In genomic region chr15:93744191-93744945, GRCm38 (mm10) we compare ENCODE assay signal across 12 mouse cellular contexts.
DNase-seq lines count a peak whose midpoint lies in the region; ATAC-seq and TF ChIP-seq lines count a peak whose summit lies in the region.
"Had no signal": no experiment of that assay in that cellular context is flagged by ENCODE, and none has a peak within 500 bp of the region (broad histone marks: within the 10 kb centered on the region; RNA-seq: fewer than 3 reads in every experiment).

No protein-coding gene starts in this region.

- WGBS in kidney, embryonic 14.5 days = 43% methylated on average over 12 of the region's 12 CpGs
- 46% methylated on average over 12 of the region's 12 CpGs for WGBS in embryonic facial prominence, embryonic 10.5 days
- 28% methylated on average over 12 of the region's 12 CpGs for whole genome bisulfite sequencing in liver, postnatal 0 days (ENCODE audit: insufficient replicate concordance)

- ATAC-seq in kidney, embryonic 14.5 days (ENCODE audit: low FRiP score, low TSS enrichment) = 0 out of 2 replicates have a peak, but pooled peaks have one; percentile 32
- peak; percentile 27; the same call in 1 of the 2 replicates for ATAC-seq in liver, postnatal 0 days
- ATAC-seq: forebrain, postnatal 0 days had no signal

- DNase-seq in kidney, adult 8-10 months = no peak
- DNase-seq in Muller cell, postnatal 12 days (ENCODE audit: inconsistent ontology term) = peak; percentile 49
- DNase-seq in embryonic facial prominence, embryonic 10.5 days (ENCODE audit: low spot score) = peak; percentile 32
- no peak for DNase-seq in liver, postnatal 0 days
- DNase-seq in adipocyte (ENCODE audit: low spot score) = no peak
- no peak for DNase-seq in layer of hippocampus, postnatal 25 days (ENCODE audit: extremely low spot score in 1 of 2, low spot score in 1 of 2)
- DNase-seq in urinary bladder, postnatal 4 days (ENCODE audit: low spot score in 2 of 2) = no peak
- DNase-seq: forebrain, postnatal 0 days; spleen, adult 18-20 months had no signal

- H3K27ac ChIP-seq in kidney, embryonic 14.5 days (ENCODE audit: low read depth, low read length) = no peak overlapping the region
- no peak overlapping the region for H3K27ac ChIP-seq in embryonic facial prominence, embryonic 10.5 days (replicated peaks)
- H3K27ac ChIP-seq in liver, postnatal 0 days (ENCODE audit: low read depth) = no peak overlapping the region
- H3K27ac ChIP-seq: hindbrain, embryonic 13.5 days; midbrain, embryonic 12.5 days had no signal

- no peaks in the 10 kb centered on the region for H3K36me3 ChIP-seq in kidney, embryonic 14.5 days (ENCODE audit: control insufficient read depth, insufficient read depth, low read length)
- H3K36me3 ChIP-seq in embryonic facial prominence, embryonic 10.5 days (replicated peaks) = no peaks in the 10 kb centered on the region
- H3K36me3 ChIP-seq in liver, postnatal 0 days (replicated peaks; ENCODE audit: insufficient read depth, low read length) = no peaks in the 10 kb centered on the region
- H3K36me3 ChIP-seq: hindbrain, embryonic 13.5 days; midbrain, embryonic 12.5 days had no signal

- no peak overlapping the region for H3K9ac ChIP-seq in kidney, embryonic 14.5 days (ENCODE audit: low read depth, low read length)
- H3K9ac ChIP-seq in liver, postnatal 0 days (replicated peaks) = no peak overlapping the region
- H3K9ac ChIP-seq: forebrain, postnatal 0 days; hindbrain, embryonic 13.5 days; midbrain, embryonic 12.5 days had no signal

- no peak overlapping the region for H3K4me3 ChIP-seq in kidney, embryonic 14.5 days (ENCODE audit: low read length)
- no peak overlapping the region for H3K4me3 ChIP-seq in embryonic facial prominence, embryonic 10.5 days
- no peak overlapping the region for H3K4me3 ChIP-seq in liver, postnatal 0 days (ENCODE audit: low read depth, low read length)
- H3K4me3 ChIP-seq: hindbrain, embryonic 13.5 days; midbrain, embryonic 12.5 days had no signal

- peaks cover 4% of the 10 kb centered on the region; the same call in 1 of the 2 replicates for H3K4me1 ChIP-seq in kidney, embryonic 14.5 days (ENCODE audit: control insufficient read depth, insufficient read depth, low read length)
- peaks cover 9% of the 10 kb centered on the region for H3K4me1 ChIP-seq in embryonic facial prominence, embryonic 10.5 days
- peaks cover 4% of the 10 kb centered on the region; the same call in 1 of the 2 replicates for H3K4me1 ChIP-seq in liver, postnatal 0 days (ENCODE audit: insufficient read depth)
- H3K4me1 ChIP-seq: hindbrain, embryonic 13.5 days; midbrain, embryonic 12.5 days had no signal

- TF ChIP-seq CTCF in liver, postnatal 0 days (IDR thresholded peaks at IDR 0.05; ENCODE audit: low read depth) = no peak

- H3K27me3 ChIP-seq in kidney, embryonic 14.5 days (ENCODE audit: control insufficient read depth, insufficient read depth, low read length) = no peaks in the 10 kb centered on the region
- peaks cover 3% of the 10 kb centered on the region; the same call in 1 of the 2 replicates for H3K27me3 ChIP-seq in embryonic facial prominence, embryonic 10.5 days (replicated peaks; ENCODE audit: low read depth, poor library complexity, severe bottlenecking)
- no peaks in the 10 kb centered on the region for H3K27me3 ChIP-seq in liver, postnatal 0 days (ENCODE audit: insufficient read depth, low read length)
- H3K27me3 ChIP-seq: hindbrain, embryonic 13.5 days; midbrain, embryonic 12.5 days had no signal

- peaks cover 3% of the 10 kb centered on the region; the same call in 1 of the 2 replicates for H3K9me3 ChIP-seq in kidney, embryonic 14.5 days (ENCODE audit: control insufficient read depth, low read length)
- H3K9me3 ChIP-seq in embryonic facial prominence, embryonic 10.5 days = peaks cover 4% of the 10 kb centered on the region; the same call in 1 of the 2 replicates
- no peaks in the 10 kb centered on the region for H3K9me3 ChIP-seq in liver, postnatal 0 days (ENCODE audit: low read length)
- H3K9me3 ChIP-seq: hindbrain, embryonic 13.5 days had no signal

- H3K4me2 ChIP-seq in kidney, embryonic 14.5 days (replicated peaks; ENCODE audit: low read depth, low read length) = no peak overlapping the region
- no peak overlapping the region for H3K4me2 ChIP-seq in liver, postnatal 0 days (ENCODE audit: low read depth, low read length)
- H3K4me2 ChIP-seq: hindbrain, embryonic 13.5 days; midbrain, embryonic 12.5 days had no signal

- no peak for TF ChIP-seq EP300 in liver, postnatal 0 days (IDR thresholded peaks at IDR 0.05; ENCODE audit: low read depth)

Comparison
In these comparisons a context has a peak if more than half of its experiments do, and no peak if none do; other contexts are left out.
1. DNase-seq: peak in Muller cell, postnatal 12 days (single experiment) and embryonic facial prominence, embryonic 10.5 days (single experiment); none in kidney, adult 8-10 months (0 of 2), liver, postnatal 0 days (single experiment), adipocyte (single experiment), layer of hippocampus, postnatal 25 days (0 of 2) and urinary bladder, postnatal 4 days (0 of 2).